Mouse (Mus musculus): ENCODE data around the gene Tenm4. TPM values are rescaled to one million over a fixed set of nuclear protein-coding genes. Genes with fewer than 3 reads are reported as not detected.

The Tenm4 gene
- polyA plus RNA-seq, 1 experiment from 2014 or later = 11.4 TPM

GRCm38 (mm10) chr7:96871031-96871430, 700.0 kb downstream of the Tenm4 start:
- H3K4me3 ChIP-seq (ENCODE audit: low read depth, low read length) = no peak overlapping the region
- no peak overlapping the region for H3K27ac ChIP-seq (ENCODE audit: low read depth, low read length)
- H3K4me2 ChIP-seq = no peak overlapping the region
- 81% methylated on average over 4 of the region's 4 CpGs for WGBS (ENCODE audit: insufficient replicate concordance)
- no peaks in the 10 kb centered on the region for H3K9me3 ChIP-seq (replicated peaks; ENCODE audit: control insufficient read depth, low read length)
- no peaks in the 10 kb centered on the region for H3K27me3 ChIP-seq (ENCODE audit: control insufficient read depth, insufficient read depth, low read length)
- no peaks in the 10 kb centered on the region for H3K4me1 ChIP-seq (ENCODE audit: control insufficient read depth, insufficient read depth, low read length)
- ATAC-seq (replicated peaks; ENCODE audit: insufficient number of reproducible peaks, low FRiP score, low TSS enrichment) = no peak
- no peaks in the 10 kb centered on the region for H3K36me3 ChIP-seq (ENCODE audit: control insufficient read depth, insufficient read depth, low read length)
- no peak overlapping the region for H3K9ac ChIP-seq (ENCODE audit: low read depth, low read length)

GRCm38 (mm10) chr7:96878511-96879276, 707.6 kb downstream of the Tenm4 start:
- H3K9ac ChIP-seq (ENCODE audit: low read depth, low read length) = no peak overlapping the region
- H3K9me3 ChIP-seq (replicated peaks; ENCODE audit: control insufficient read depth, low read length) = no peaks in the 10 kb centered on the region
- no peaks in the 10 kb centered on the region for H3K4me1 ChIP-seq (ENCODE audit: control insufficient read depth, insufficient read depth, low read length)
- no peak overlapping the region for H3K4me2 ChIP-seq
- 79% methylated on average over 7 of the region's 7 CpGs for WGBS (ENCODE audit: insufficient replicate concordance)
- H3K36me3 ChIP-seq (ENCODE audit: control insufficient read depth, insufficient read depth, low read length) = no peaks in the 10 kb centered on the region
- no peak overlapping the region for H3K4me3 ChIP-seq (ENCODE audit: low read depth, low read length)
- ATAC-seq (replicated peaks; ENCODE audit: insufficient number of reproducible peaks, low FRiP score, low TSS enrichment) = no peak
- no peak overlapping the region for H3K27ac ChIP-seq (ENCODE audit: low read depth, low read length)
- no peaks in the 10 kb centered on the region for H3K27me3 ChIP-seq (ENCODE audit: control insufficient read depth, insufficient read depth, low read length)

DNA sequence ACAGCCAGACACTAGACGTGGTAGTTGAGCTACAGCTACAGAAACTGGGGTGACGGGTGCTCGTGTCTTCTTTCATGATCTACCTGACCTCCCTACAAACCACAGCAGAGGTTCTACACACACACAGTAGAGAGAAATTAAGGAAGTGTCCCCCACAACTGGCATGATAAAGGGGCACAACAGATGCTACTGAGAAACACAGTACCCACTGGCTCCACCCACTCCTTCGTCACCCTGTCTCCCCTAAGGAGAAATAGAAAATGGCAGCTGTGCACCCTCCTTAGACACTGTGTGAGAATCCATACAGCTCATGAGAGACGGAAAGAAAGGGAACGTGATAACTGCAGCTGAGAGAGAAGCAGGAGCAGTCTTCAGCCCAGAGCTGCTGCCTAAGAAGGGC, 708.5 kb downstream of the Tenm4 start:
- no peaks in the 10 kb centered on the region for H3K27me3 ChIP-seq (ENCODE audit: control insufficient read depth, insufficient read depth, low read length)
- 76% methylated on average over 6 of the region's 6 CpGs for whole genome bisulfite sequencing (ENCODE audit: insufficient replicate concordance)
- no peaks in the 10 kb centered on the region for H3K36me3 ChIP-seq (ENCODE audit: control insufficient read depth, insufficient read depth, low read length)
- H3K9me3 ChIP-seq (replicated peaks; ENCODE audit: control insufficient read depth, low read length) = no peaks in the 10 kb centered on the region
- no peaks in the 10 kb centered on the region for H3K4me1 ChIP-seq (ENCODE audit: control insufficient read depth, insufficient read depth, low read length)
- H3K27ac ChIP-seq (ENCODE audit: low read depth, low read length) = no peak overlapping the region
- no peak overlapping the region for H3K9ac ChIP-seq (ENCODE audit: low read depth, low read length)
- no peak for ATAC-seq (replicated peaks; ENCODE audit: insufficient number of reproducible peaks, low FRiP score, low TSS enrichment)
- no peak overlapping the region for H3K4me3 ChIP-seq (ENCODE audit: low read depth, low read length)
- no peak overlapping the region for H3K4me2 ChIP-seq

DNA sequence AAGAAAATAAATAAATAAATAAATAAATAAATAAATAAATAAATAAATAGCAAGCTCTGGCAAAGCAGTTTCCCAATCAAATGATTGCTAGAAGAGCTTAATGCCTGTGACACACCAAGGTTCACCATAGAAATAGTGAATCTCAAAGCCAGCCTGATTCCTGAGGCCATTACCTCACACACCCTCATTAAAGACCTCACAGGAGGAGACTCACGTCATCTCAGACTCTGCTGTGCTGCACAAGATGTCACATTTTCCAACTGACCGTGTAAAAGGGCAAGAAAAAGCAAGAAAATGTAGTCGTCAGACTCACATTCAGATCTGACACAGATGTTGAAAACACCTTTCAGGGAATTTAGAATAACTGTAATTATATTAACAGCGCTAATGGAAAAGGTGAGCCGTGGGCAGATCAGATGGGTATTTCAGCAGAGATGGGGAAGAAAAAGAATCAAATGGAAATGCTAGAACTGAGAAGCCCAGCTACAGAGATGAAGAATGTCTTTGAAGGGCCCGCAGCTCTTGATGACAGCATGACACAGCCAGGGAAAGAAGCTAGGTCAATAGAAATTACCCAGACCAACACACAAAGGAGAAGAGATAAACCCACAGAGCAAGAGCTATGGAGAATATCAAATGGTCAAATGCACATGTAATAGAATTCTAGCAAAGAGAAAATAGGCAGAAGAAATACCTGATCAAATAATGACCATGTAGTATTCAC, 709.3 kb downstream of the Tenm4 start:
- Histone ChIP-seq H3K27ac (ENCODE audit: low read depth, low read length) (no peak overlapping the region), H3K36me3 (ENCODE audit: control insufficient read depth, insufficient read depth, low read length) (no peaks in the 10 kb centered on the region), H3K4me3 (ENCODE audit: low read depth, low read length) (no peak overlapping the region), H3K27me3 (ENCODE audit: control insufficient read depth, insufficient read depth, low read length) (no peaks in the 10 kb centered on the region), H3K4me1 (ENCODE audit: control insufficient read depth, insufficient read depth, low read length) (no peaks in the 10 kb centered on the region), H3K9ac (ENCODE audit: low read depth, low read length) (no peak overlapping the region), H3K9me3 (replicated peaks; ENCODE audit: control insufficient read depth, low read length) (no peaks in the 10 kb centered on the region), H3K4me2 (no peak overlapping the region)
- ATAC-seq (replicated peaks; ENCODE audit: insufficient number of reproducible peaks, low FRiP score, low TSS enrichment) = no peak
- 74% methylated on average over 6 of the region's 6 CpGs for WGBS (ENCODE audit: insufficient replicate concordance)

- no peaks in the 10 kb centered on the region for H3K9me3 ChIP-seq (replicated peaks; ENCODE audit: control insufficient read depth, low read length)
- no peak for ATAC-seq (replicated peaks; ENCODE audit: insufficient number of reproducible peaks, low FRiP score, low TSS enrichment)
- WGBS (ENCODE audit: insufficient replicate concordance) = 90% methylated on average over 3 of the region's 3 CpGs
- H3K27me3 ChIP-seq (ENCODE audit: control insufficient read depth, insufficient read depth, low read length) = no peaks in the 10 kb centered on the region
- H3K27ac ChIP-seq (ENCODE audit: low read depth, low read length) = no peak overlapping the region
- no peaks in the 10 kb centered on the region for H3K4me1 ChIP-seq (ENCODE audit: control insufficient read depth, insufficient read depth, low read length)
- no peak overlapping the region for H3K9ac ChIP-seq (ENCODE audit: low read depth, low read length)
- H3K4me3 ChIP-seq (ENCODE audit: low read depth, low read length) = no peak overlapping the region
- no peak overlapping the region for H3K4me2 ChIP-seq
- H3K36me3 ChIP-seq (ENCODE audit: control insufficient read depth, insufficient read depth, low read length) = no peaks in the 10 kb centered on the region
Measured at GRCm38 (mm10) chr7:96883297-96883696, 712.3 kb downstream of the Tenm4 start.

DNA sequence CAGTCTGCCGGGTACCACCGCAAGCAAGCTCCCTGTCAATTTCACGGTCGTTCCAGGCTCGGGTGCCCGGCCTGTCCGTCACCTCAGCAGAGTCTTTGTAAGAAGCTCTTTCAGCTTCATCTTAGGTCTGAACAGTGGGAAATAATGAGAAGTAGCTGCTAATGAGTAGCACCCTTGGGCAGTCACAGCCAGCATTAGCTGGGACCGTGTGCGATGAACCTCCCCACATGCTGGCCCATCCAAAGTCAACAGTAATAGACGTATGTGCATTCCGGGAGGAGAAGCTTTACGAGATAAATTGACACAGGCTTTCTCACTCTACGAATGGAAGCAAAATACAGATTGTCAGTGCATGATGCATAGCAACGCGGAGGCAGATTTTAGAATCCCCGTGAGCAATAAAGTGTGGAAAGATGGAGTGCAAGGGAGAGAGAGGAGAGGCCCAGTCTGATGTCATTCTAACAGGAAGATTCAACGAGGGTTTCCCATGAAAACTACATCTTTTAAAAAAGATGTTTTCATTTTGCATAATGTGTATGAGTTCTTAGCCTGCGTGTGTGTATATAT, 716.1 kb downstream of the Tenm4 start:
- 84% methylated on average over 18 of the region's 18 CpGs for WGBS (ENCODE audit: insufficient replicate concordance)
- no peaks in the 10 kb centered on the region for H3K27me3 ChIP-seq (ENCODE audit: control insufficient read depth, insufficient read depth, low read length)
- H3K4me1 ChIP-seq (ENCODE audit: control insufficient read depth, insufficient read depth, low read length) = no peaks in the 10 kb centered on the region
- H3K27ac ChIP-seq (ENCODE audit: low read depth, low read length) = no peak overlapping the region
- no peak overlapping the region for H3K4me2 ChIP-seq
- ATAC-seq (replicated peaks; ENCODE audit: insufficient number of reproducible peaks, low FRiP score, low TSS enrichment) = no peak
- no peak overlapping the region for H3K9ac ChIP-seq (ENCODE audit: low read depth, low read length)
- no peaks in the 10 kb centered on the region for H3K9me3 ChIP-seq (replicated peaks; ENCODE audit: control insufficient read depth, low read length)
- no peaks in the 10 kb centered on the region; the same call in 1 of the 2 replicates for H3K36me3 ChIP-seq (ENCODE audit: control insufficient read depth, insufficient read depth, low read length)
- no peak overlapping the region for H3K4me3 ChIP-seq (ENCODE audit: low read depth, low read length)

DNA sequence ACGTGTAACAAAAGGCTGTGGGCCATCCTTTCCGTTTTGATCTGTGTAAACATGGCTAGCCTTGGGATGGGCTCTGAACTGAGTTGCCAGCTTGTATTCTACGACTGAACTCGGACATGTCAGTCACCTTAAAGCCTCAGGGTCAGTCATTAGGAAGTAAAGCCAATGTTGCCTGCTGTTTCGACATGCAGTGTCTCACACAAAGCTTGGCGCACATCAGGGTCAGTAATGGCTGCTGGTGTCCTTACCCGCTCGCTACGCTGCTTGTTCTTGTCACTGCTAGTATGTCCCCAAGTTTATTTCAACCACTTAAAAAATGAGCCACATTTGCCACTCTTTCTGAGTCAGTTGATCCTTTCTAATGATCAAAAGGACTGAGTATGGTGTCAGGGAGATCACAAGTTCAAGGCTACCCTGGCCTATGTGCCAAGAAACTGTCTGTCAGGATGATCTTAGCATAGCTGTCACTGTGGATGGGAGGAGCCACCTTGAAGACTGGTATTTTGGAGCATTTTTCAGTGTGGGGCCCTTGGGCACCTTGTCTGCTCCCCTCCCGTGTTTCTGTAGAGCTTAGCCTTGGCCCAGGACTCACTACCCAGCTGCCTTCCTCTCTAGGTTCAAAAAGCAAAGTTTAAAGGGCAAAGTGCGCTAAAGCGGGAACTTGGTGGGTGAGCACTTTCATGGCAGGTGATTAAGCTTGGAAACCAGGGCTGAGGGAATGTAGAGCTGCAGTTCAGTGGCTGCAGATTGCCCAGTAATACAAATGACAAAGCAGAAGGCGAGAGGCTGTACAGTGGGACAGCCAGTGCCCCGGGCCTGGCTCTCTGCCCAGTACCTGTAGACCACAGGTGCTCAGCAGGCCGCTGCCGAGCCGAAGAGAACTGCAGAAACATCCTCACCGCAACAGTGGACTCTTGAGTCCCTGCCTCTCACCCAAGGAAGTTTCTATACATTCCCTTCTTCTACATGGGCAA, 718.3 kb downstream of the Tenm4 start:
- Histone ChIP-seq H3K9ac (ENCODE audit: low read depth, low read length) (no peak overlapping the region), H3K9me3 (replicated peaks; ENCODE audit: control insufficient read depth, low read length) (no peaks in the 10 kb centered on the region), H3K4me1 (ENCODE audit: control insufficient read depth, insufficient read depth, low read length) (no peaks in the 10 kb centered on the region), H3K4me2 (no peak overlapping the region), H3K4me3 (ENCODE audit: low read depth, low read length) (no peak overlapping the region), H3K27ac (ENCODE audit: low read depth, low read length) (no peak overlapping the region), H3K36me3 (ENCODE audit: control insufficient read depth, insufficient read depth, low read length) (no peaks in the 10 kb centered on the region; the same call in 1 of the 2 replicates), H3K27me3 (ENCODE audit: control insufficient read depth, insufficient read depth, low read length) (no peaks in the 10 kb centered on the region)
- WGBS (ENCODE audit: insufficient replicate concordance) = 89% methylated on average over 18 of the region's 18 CpGs
- no peak for ATAC-seq (replicated peaks; ENCODE audit: insufficient number of reproducible peaks, low FRiP score, low TSS enrichment)

- Histone ChIP-seq H3K9ac (ENCODE audit: low read depth, low read length) (no peak overlapping the region), H3K4me2 (no peak overlapping the region), H3K9me3 (replicated peaks; ENCODE audit: control insufficient read depth, low read length) (no peaks in the 10 kb centered on the region), H3K4me3 (ENCODE audit: low read depth, low read length) (no peak overlapping the region), H3K27ac (ENCODE audit: low read depth, low read length) (no peak overlapping the region), H3K27me3 (ENCODE audit: control insufficient read depth, insufficient read depth, low read length) (no peaks in the 10 kb centered on the region), H3K36me3 (ENCODE audit: control insufficient read depth, insufficient read depth, low read length) (no peaks in the 10 kb centered on the region; the same call in 1 of the 2 replicates), H3K4me1 (ENCODE audit: control insufficient read depth, insufficient read depth, low read length) (no peaks in the 10 kb centered on the region)
- WGBS (ENCODE audit: insufficient replicate concordance) = 51% methylated on average over 7 of the region's 7 CpGs
- no peak for ATAC-seq (replicated peaks; ENCODE audit: insufficient number of reproducible peaks, low FRiP score, low TSS enrichment)
Measured at GRCm38 (mm10) chr7:96890035-96890621, 719.1 kb downstream of the Tenm4 start.

Data from heart, embryonic 11.5 days (tissue).